ENCODE assay signal across 13 mouse cellular contexts in the genomic region with DNA sequence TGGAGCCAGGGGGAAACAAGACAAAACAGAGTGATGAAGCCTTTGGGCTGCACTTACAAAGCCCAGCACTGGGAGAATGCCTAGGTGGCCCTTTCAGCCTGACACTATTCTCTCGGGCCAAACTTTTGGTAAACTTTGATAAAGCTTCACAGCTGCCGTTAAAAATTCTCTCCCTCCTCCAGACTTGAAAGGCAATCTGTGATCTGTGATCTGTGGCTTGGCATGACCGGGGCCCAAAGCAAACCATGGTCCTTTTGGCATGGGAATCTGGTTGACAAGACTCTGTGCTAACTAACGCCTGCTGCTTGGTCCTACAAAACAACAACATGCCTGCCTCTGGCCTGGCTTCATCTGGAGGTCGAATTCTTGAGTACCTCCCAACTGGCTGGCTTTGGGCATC.
"Had no signal": no experiment of that assay in that cellular context is flagged by ENCODE, and none has a peak within 500 bp of the region (broad histone marks: within the 10 kb centered on the region; RNA-seq: fewer than 3 reads in every experiment).

No protein-coding gene starts in this region.

- H3K36me3 ChIP-seq: limb, embryonic 10.5 days; lung, embryonic 15.5 days; midbrain, embryonic 13.5 days; neural tube, embryonic 12.5 days had no signal

- H3K4me2 ChIP-seq: liver, embryonic 13.5 days; lung, embryonic 15.5 days; midbrain, embryonic 13.5 days; neural tube, embryonic 12.5 days had no signal

- DNase-seq: kidney, adult 18-20 months; kidney, postnatal 25 days; liver, embryonic 13.5 days; liver, postnatal 0 days; lung, postnatal 14 days; thymus, adult 18-20 months; thymus, postnatal 14 days had no signal

- H3K4me1 ChIP-seq: liver, embryonic 13.5 days; neural tube, embryonic 12.5 days had no signal

- H3K9me3 ChIP-seq: limb, embryonic 10.5 days; liver, embryonic 13.5 days; lung, embryonic 15.5 days; midbrain, embryonic 13.5 days; neural tube, embryonic 12.5 days had no signal

- H3K9ac ChIP-seq: liver, embryonic 13.5 days; liver, postnatal 0 days; lung, embryonic 15.5 days; midbrain, embryonic 13.5 days; neural tube, embryonic 12.5 days had no signal

- H3K4me3 ChIP-seq: left cerebral cortex, adult 2 months; limb, embryonic 10.5 days; liver, embryonic 13.5 days; lung, embryonic 15.5 days; midbrain, embryonic 13.5 days; neural tube, embryonic 12.5 days had no signal

- H3K27ac ChIP-seq: left cerebral cortex, adult 2 months; limb, embryonic 10.5 days; liver, embryonic 13.5 days; lung, embryonic 15.5 days; macrophage; midbrain, embryonic 13.5 days; neural tube, embryonic 12.5 days had no signal

- ATAC-seq: liver, postnatal 0 days; midbrain, embryonic 13.5 days had no signal

- H3K27me3 ChIP-seq: liver, embryonic 13.5 days; lung, embryonic 15.5 days; midbrain, embryonic 13.5 days; neural tube, embryonic 12.5 days had no signal
